Mouse (Mus musculus): Measurements from ENCODE around the gene Stap2. TPM values are rescaled to one million over a fixed set of nuclear protein-coding genes. Genes with fewer than 3 reads are reported as not detected.
A peak's percentile ranks its signal among the peaks of the same experiment; 100 is the strongest.

Stap2 gene
- polyA plus RNA-seq, 1 experiment from 2014 or later = 1.8 TPM

DNA sequence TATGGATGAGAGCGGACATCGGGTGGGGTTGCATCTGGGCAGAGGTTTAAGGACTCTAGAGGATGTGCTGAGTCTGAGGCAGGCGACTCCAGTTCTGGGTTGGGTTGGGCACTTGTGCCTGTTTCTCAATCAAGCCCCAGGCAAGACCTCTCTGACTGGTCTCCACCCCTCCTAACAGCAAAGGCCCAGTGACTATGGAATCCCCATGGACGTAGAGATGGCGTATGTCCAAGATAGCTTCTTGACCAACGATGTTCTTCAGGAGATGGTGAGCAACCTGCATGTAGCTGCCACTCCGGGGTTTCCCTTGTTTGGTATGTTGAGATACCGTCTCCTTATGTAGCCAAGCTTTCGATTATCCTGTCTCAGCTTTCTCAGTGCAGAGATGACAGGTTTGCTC is 9.9 kb upstream of the Stap2 start:
- no peak overlapping the region for H3K27ac ChIP-seq
- H3K36me3 ChIP-seq = peaks cover 63% of the 10 kb centered on the region
- no peak overlapping the region for H3K9ac ChIP-seq
- no peak overlapping the region for H3K4me2 ChIP-seq
- DNase-seq (no peak), ATAC-seq (ENCODE audit: low read depth) (no peak)
- WGBS (ENCODE audit: insufficient replicate concordance) = 85% methylated on average over 9 of the region's 9 CpGs
- peaks cover 6% of the 10 kb centered on the region for H3K4me1 ChIP-seq (replicated peaks)
- peaks cover under 1% of the 10 kb centered on the region; the same call in 1 of the 2 replicates for H3K27me3 ChIP-seq
- H3K4me3 ChIP-seq (replicated peaks) = no peak overlapping the region
- no peaks in the 10 kb centered on the region for H3K9me3 ChIP-seq (replicated peaks)

GRCm38 (mm10) chr17:56011441-56011840 is 6.1 kb upstream of the Stap2 start:
- H3K4me1 ChIP-seq (replicated peaks) = peaks cover 36% of the 10 kb centered on the region
- no peak overlapping the region for H3K4me3 ChIP-seq (replicated peaks)
- no peak overlapping the region for H3K9ac ChIP-seq
- DNase-seq (no peak), ATAC-seq (ENCODE audit: low read depth) (no peak)
- WGBS (ENCODE audit: insufficient replicate concordance) = 79% methylated on average over 7 of the region's 7 CpGs
- H3K4me2 ChIP-seq = no peak overlapping the region
- H3K36me3 ChIP-seq = peaks cover 24% of the 10 kb centered on the region
- H3K27ac ChIP-seq = no peak overlapping the region
- H3K9me3 ChIP-seq (replicated peaks) = no peaks in the 10 kb centered on the region
- H3K27me3 ChIP-seq = peaks cover 3% of the 10 kb centered on the region; the same call in 1 of the 2 replicates

DNA sequence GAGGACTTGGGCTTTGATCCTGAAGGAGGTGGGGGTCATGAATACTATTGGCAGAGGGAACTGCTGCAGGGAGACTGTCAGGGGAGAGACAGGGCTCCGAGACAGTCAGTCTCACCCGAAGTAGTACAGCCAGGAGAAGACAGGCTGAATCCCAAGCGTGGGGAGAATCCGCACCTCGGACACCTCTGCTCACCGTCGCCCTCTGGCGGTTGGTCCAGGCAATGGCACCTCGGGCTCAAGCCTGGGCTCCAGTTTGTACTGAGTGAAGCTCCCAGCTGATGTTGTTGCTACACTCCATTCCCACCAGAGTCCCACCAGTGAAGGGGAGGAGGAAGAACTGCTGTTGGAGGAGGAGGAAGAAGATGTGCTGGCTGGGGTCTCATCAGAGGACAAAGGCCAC is 5.3 kb upstream of the Stap2 start:
- Histone ChIP-seq H3K4me1 (replicated peaks) (peaks cover 42% of the 10 kb centered on the region), H3K4me3 (replicated peaks) (no peak overlapping the region), H3K27me3 (peaks cover 3% of the 10 kb centered on the region; the same call in 1 of the 2 replicates), H3K27ac (no peak overlapping the region), H3K4me2 (peak overlapping the region; percentile 97; the same call in 1 of the 2 replicates), H3K36me3 (peaks cover 17% of the 10 kb centered on the region), H3K9me3 (replicated peaks) (no peaks in the 10 kb centered on the region), H3K9ac (no peak overlapping the region)
- DNase-seq = peak; percentile 68
- 3% methylated on average over 9 of the region's 9 CpGs for WGBS (ENCODE audit: insufficient replicate concordance)
- no peak for ATAC-seq (ENCODE audit: low read depth)

GRCm38 (mm10) chr17:56010255-56010654 is 4.9 kb upstream of the Stap2 start:
- peaks cover 42% of the 10 kb centered on the region for H3K4me1 ChIP-seq (replicated peaks)
- H3K4me3 ChIP-seq (replicated peaks) = peak overlapping the region; percentile 77
- no peaks in the 10 kb centered on the region for H3K9me3 ChIP-seq (replicated peaks)
- H3K27me3 ChIP-seq = peaks cover 6% of the 10 kb centered on the region
- DNase-seq (no peak), ATAC-seq (ENCODE audit: low read depth) (no peak)
- peak overlapping the region; percentile 97 for H3K4me2 ChIP-seq
- no peak overlapping the region for H3K9ac ChIP-seq
- peaks cover 12% of the 10 kb centered on the region for H3K36me3 ChIP-seq
- WGBS (ENCODE audit: insufficient replicate concordance) = 61% methylated on average over 14 of the region's 14 CpGs
- no peak overlapping the region for H3K27ac ChIP-seq

DNA sequence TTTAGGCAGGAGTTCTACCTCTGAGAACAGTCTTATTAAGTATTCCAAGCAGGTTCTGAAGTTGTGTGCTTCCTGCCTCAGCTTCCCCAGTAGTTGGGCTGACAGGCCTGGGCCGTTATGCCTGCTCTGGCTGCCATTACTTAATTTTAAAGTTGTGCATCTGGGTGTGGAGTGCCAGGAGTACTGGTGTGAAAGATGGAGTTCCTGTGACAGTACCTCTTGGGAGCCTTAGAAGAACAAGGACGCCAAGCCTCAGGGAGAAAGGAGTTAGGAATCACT is 4.5 kb upstream of the Stap2 start:
- peak overlapping the region; percentile 75 for H3K9ac ChIP-seq
- ATAC-seq (ENCODE audit: low read depth) (no peak), DNase-seq (no peak)
- 56% methylated on average over 2 of the region's 2 CpGs for WGBS (ENCODE audit: insufficient replicate concordance)
- H3K27me3 ChIP-seq = peaks cover 8% of the 10 kb centered on the region
- H3K4me3 ChIP-seq (replicated peaks) = peak overlapping the region; percentile 77
- H3K4me1 ChIP-seq (replicated peaks) = peaks cover 42% of the 10 kb centered on the region
- peaks cover 9% of the 10 kb centered on the region; the same call in 1 of the 2 replicates for H3K36me3 ChIP-seq
- no peak overlapping the region for H3K27ac ChIP-seq
- peak overlapping the region; percentile 97 for H3K4me2 ChIP-seq
- H3K9me3 ChIP-seq (replicated peaks) = no peaks in the 10 kb centered on the region

GRCm38 (mm10) chr17:56009088-56009961 is 3.9 kb upstream of the Stap2 start:
- 1% methylated on average over 62 of the region's 62 CpGs for WGBS (ENCODE audit: insufficient replicate concordance)
- H3K27ac ChIP-seq = peak overlapping the region; percentile 81

DNA sequence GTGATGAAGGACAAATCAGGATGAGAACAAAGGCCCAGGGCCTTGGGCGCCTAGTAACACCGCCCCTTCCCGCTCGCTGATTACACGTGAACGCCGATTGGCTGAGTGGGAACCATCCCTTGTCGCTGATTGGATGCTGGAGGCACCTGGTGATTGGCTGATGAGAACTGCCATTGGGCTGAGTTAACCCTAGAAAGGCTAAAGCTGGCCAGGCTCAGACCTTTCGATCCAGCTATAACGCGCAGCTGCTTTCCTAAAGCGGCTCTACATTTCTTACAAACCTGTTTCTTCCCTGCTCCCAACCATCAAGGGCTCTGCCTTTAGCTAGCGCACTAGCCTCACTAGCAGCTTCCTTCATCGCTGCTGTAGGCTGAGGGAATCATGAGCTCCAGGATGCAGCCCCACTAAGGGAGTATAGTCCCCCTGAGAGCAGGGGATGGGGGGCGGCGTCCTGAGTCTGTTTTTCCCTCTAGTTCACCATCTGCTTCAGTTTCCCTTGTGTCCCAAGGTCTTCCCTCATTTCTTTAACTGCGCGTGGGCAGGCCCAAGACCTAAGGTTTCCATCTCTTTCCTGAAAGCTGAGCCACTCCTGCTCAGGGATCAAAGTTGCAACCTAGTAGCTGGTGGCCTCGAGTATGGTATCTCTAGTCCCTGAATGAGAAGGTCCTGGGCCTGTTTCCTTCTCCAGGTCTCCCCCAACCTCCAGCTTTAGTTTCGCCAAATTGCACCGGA is 3.1 kb upstream of the Stap2 start:
- Histone ChIP-seq H3K27ac (peak overlapping the region; percentile 81), H3K9me3 (replicated peaks) (no peaks in the 10 kb centered on the region), H3K4me2 (peak overlapping the region; percentile 97), H3K36me3 (0 out of 2 replicates have a peak, but pooled peaks cover 4% of the 10 kb centered on the region), H3K9ac (peak overlapping the region; percentile 75), H3K4me3 (replicated peaks) (peak overlapping the region; percentile 77), H3K4me1 (replicated peaks) (peaks cover 42% of the 10 kb centered on the region), H3K27me3 (peaks cover 8% of the 10 kb centered on the region)
- ATAC-seq (ENCODE audit: low read depth) = peak; percentile 83
- under 1% methylated on average over 21 of the region's 21 CpGs for WGBS (ENCODE audit: insufficient replicate concordance)
- DNase-seq = peak; percentile 87

More at GRCm38 (mm10) chr17:56009088-56009961, 3.9 kb upstream of the Stap2 start:
- peak overlapping the region; percentile 77 for H3K4me3 ChIP-seq (replicated peaks)
- no peaks in the 10 kb centered on the region for H3K9me3 ChIP-seq (replicated peaks)
- peak overlapping the region; percentile 75 for H3K9ac ChIP-seq
- H3K4me2 ChIP-seq = peak overlapping the region; percentile 97
- 0 out of 2 replicates have a peak, but pooled peaks cover 6% of the 10 kb centered on the region for H3K36me3 ChIP-seq
- DNase-seq (peak; percentile 89), ATAC-seq (ENCODE audit: low read depth) (peak; percentile 90)
- H3K4me1 ChIP-seq (replicated peaks) = peaks cover 42% of the 10 kb centered on the region
- H3K27me3 ChIP-seq = peaks cover 8% of the 10 kb centered on the region

- peaks cover 42% of the 10 kb centered on the region for H3K4me1 ChIP-seq (replicated peaks)
- no peak overlapping the region for H3K9ac ChIP-seq
- no peak for DNase-seq
- 38% methylated on average over 14 of the region's 14 CpGs for WGBS (ENCODE audit: insufficient replicate concordance)
- H3K27ac ChIP-seq = peak overlapping the region; percentile 74
- H3K36me3 ChIP-seq = no peaks in the 10 kb centered on the region
- H3K9me3 ChIP-seq (replicated peaks) = no peaks in the 10 kb centered on the region
- peak overlapping the region; percentile 97 for H3K4me2 ChIP-seq
- peaks cover 16% of the 10 kb centered on the region for H3K27me3 ChIP-seq
- ATAC-seq (ENCODE audit: low read depth) = 0 out of 2 replicates have a peak, but pooled peaks have one; percentile 0
- H3K4me3 ChIP-seq (replicated peaks) = peak overlapping the region; percentile 77; the same call in 1 of the 2 replicates
Measured at GRCm38 (mm10) chr17:56007444-56008355, 2.3 kb upstream of the Stap2 start.

- H3K4me2 ChIP-seq = no peak overlapping the region
- H3K36me3 ChIP-seq = no peaks in the 10 kb centered on the region
- no peaks in the 10 kb centered on the region for H3K9me3 ChIP-seq (replicated peaks)
- 60% methylated on average over 10 of the region's 10 CpGs for WGBS (ENCODE audit: insufficient replicate concordance)
- H3K27me3 ChIP-seq = peaks cover 18% of the 10 kb centered on the region
- DNase-seq = no peak
- H3K9ac ChIP-seq = no peak overlapping the region
- H3K4me1 ChIP-seq (replicated peaks) = peaks cover 42% of the 10 kb centered on the region
- peak overlapping the region; percentile 74 for H3K27ac ChIP-seq
- H3K4me3 ChIP-seq (replicated peaks) = no peak overlapping the region
- no peak for ATAC-seq (ENCODE audit: low read depth)
Measured at GRCm38 (mm10) chr17:56006956-56007355, 1.6 kb upstream of the Stap2 start.

DNA sequence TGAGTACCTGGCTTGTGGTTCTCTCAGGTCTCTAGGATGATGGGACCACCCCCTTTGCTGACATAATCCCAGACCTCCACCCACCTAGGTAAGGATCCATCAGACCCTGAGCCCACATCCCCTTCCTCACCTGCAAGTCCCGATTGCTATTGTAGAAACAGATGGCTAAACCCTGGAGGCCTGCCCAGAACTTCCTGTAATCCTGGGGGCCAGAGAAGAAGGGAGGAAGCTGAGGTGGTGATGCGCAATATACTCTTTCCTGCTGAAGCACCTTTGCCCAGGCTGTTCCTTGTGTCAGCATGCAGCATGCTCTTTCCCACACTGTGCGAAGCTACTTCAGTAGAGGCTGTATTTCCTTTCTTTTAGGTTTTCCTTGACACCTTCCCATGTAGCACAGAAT is 2.4 kb downstream of the Stap2 start:
- H3K36me3 ChIP-seq = no peaks in the 10 kb centered on the region
- no peak overlapping the region for H3K9ac ChIP-seq
- DNase-seq (no peak), ATAC-seq (ENCODE audit: low read depth) (no peak)
- no peak overlapping the region for H3K27ac ChIP-seq
- H3K9me3 ChIP-seq (replicated peaks) = no peaks in the 10 kb centered on the region
- H3K27me3 ChIP-seq = peaks cover 28% of the 10 kb centered on the region
- H3K4me1 ChIP-seq (replicated peaks) = peaks cover 25% of the 10 kb centered on the region
- H3K4me3 ChIP-seq (replicated peaks) = no peak overlapping the region
- H3K4me2 ChIP-seq = no peak overlapping the region
- 44% methylated on average over 3 of the region's 3 CpGs for WGBS (ENCODE audit: insufficient replicate concordance)

Measured in liver, embryonic 13.5 days (tissue).